Mouse (Mus musculus) kidney, postnatal 0 days (tissue): ENCODE data around the gene Gnat1. TPM values are rescaled to one million over a fixed set of nuclear protein-coding genes. Genes with fewer than 3 reads are reported as not detected.

Experiments used
- ATAC-seq: fragments of 200-750 bp; cut with Nextera tagmentation; replicated peaks from 2 replicates; pipeline ENCODE4 v1.8.0; 2017; ENCODE audit warnings: low read depth, moderate number of reproducible peaks, moderate TSS enrichment, moderate library complexity; ENCODE audit not compliant: low FRiP score
- DNase-seq: peaks from one replicate; pipeline ENCODE4 v3.0.0-alpha.2; 2016; ENCODE audit warnings: low spot score
- H3K27ac ChIP-seq: fragments of 300-500 bp; sonication (generic); 2 replicates; pipeline ENCODE4 v1.5.1; 2014; ENCODE audit warnings: mild to moderate bottlenecking
- H3K27me3 ChIP-seq: fragments of 300-500 bp; sonication (generic); 2 replicates; pipeline ENCODE4 v1.6.1; 2014; ENCODE audit warnings: low read length, mixed read lengths; ENCODE audit not compliant: insufficient read depth
- H3K36me3 ChIP-seq: fragments of 300-500 bp; sonication (generic); 2 replicates; pipeline ENCODE4 v1.6.1; 2014; ENCODE audit warnings: low read length, mixed read lengths; ENCODE audit not compliant: insufficient read depth
- H3K4me1 ChIP-seq: fragments of 300-500 bp; sonication (generic); replicated peaks from 2 replicates; pipeline ENCODE4 v1.6.1; 2014; ENCODE audit warnings: antibody characterized with exemption, low read length, mixed read lengths; ENCODE audit not compliant: insufficient read depth
- H3K4me2 ChIP-seq: fragments of 300-500 bp; sonication (generic); 2 replicates; pipeline ENCODE4 v1.6.1; 2014; ENCODE audit warnings: mild to moderate bottlenecking, low read length, moderate library complexity, mixed read lengths
- H3K4me3 ChIP-seq: fragments of 300-500 bp; sonication (generic); replicated peaks from 2 replicates; pipeline ENCODE4 v1.5.1; 2014; ENCODE audit warnings: low read depth, low read length
- H3K9ac ChIP-seq: fragments of 300-500 bp; sonication (generic); 2 replicates; pipeline ENCODE4 v1.6.1; 2014; ENCODE audit warnings: low read depth, low read length
- H3K9me3 ChIP-seq: fragments of 300-500 bp; sonication (generic); replicated peaks from 2 replicates; pipeline ENCODE4 v1.6.1; 2016; ENCODE audit warnings: low read length, inconsistent platforms, mixed read lengths
- CTCF ChIP-seq: IDR thresholded peaks from 2 replicates; pipeline ENCODE4 v1.5.1; 2016; ENCODE audit warnings: antibody characterized with exemption, low read depth, mild to moderate bottlenecking, moderate library complexity
- WGBS: fragments of 180-500 bp; shearing (Covaris S2); extraction: QIAGEN DNeasy Blood & Tissue Kit; methylation state at CpG from one replicate; pipeline ENCODE4 v1.1.7; 2014; 5-methylcytosine and 5-hydroxymethylcytosine counted together
- polyA plus RNA-seq: library from polyadenylated mRNA; unstranded; fragments of >200 nt; fragmentation: Nextera tagmentation; extraction: Ambion mirVana; gene quantifications from 2 replicates; pipeline ENCODE4 v1.2.1, GENCODE M21; 2015

The Gnat1 gene
- polyA plus RNA-seq, 1 experiment from 2014 or later = 0.89 TPM

DNA sequence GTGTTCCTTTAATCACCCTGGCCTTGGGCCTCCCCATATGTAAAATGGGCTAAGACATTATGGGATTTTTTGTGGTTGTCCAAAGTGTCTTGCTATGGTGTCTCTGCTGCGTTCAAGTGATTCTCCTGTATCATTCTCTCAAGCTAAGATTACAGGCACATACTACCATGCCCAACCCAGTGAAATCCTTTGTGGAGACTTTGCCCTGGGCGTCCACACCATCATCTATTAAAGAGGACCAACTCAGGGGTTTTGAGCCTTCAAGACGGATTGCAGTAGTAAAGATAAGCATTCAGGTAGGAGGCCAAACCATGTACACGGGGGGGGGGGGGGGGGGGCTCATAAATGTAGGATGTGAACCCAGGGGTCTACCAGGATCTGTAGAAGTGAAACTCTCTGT lies 24.9 kb downstream of the Gnat1 start:
- Histone ChIP-seq H3K36me3 (no peaks in the 10 kb centered on the region), H3K9me3 (no peaks in the 10 kb centered on the region), H3K9ac (no peak overlapping the region), H3K4me1 (no peaks in the 10 kb centered on the region; the same call in 1 of the 2 replicates), H3K27me3 (no peaks in the 10 kb centered on the region), H3K4me3 (no peak overlapping the region), H3K4me2 (no peak overlapping the region), H3K27ac (no peak overlapping the region)
- DNase-seq (no peak), ATAC-seq (no peak)
- 71% methylated on average over 4 of the region's 4 CpGs for WGBS
- TF ChIP-seq CTCF = no peak

DNA sequence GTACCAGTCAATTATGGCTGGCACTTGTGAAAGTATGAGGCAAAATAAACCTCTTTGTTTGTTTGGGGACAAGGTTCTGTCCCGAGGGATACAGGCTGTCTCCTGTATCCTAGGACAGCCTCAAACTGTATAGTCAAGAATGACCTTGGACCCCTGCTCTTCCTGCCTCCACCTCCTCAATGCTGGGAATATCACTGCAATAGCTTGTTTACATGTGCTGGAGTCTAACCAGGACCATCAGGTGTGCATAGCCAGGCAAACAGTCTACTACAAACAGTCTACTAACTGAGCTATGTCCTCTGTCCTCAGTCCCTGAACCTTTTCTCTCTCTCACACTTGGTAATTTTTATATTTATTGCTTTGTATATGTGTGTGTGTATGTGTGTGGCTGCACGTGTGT lies 26.0 kb downstream of the Gnat1 start:
- Histone ChIP-seq H3K27me3 (no peaks in the 10 kb centered on the region), H3K9me3 (no peaks in the 10 kb centered on the region), H3K9ac (no peak overlapping the region), H3K4me3 (no peak overlapping the region), H3K4me1 (no peaks in the 10 kb centered on the region; the same call in 1 of the 2 replicates), H3K36me3 (no peaks in the 10 kb centered on the region), H3K4me2 (no peak overlapping the region), H3K27ac (no peak overlapping the region)
- 77% methylated on average over 2 of the region's 2 CpGs for WGBS
- no peak for DNase-seq
- no peak for ATAC-seq
- no peak for TF ChIP-seq CTCF

DNA sequence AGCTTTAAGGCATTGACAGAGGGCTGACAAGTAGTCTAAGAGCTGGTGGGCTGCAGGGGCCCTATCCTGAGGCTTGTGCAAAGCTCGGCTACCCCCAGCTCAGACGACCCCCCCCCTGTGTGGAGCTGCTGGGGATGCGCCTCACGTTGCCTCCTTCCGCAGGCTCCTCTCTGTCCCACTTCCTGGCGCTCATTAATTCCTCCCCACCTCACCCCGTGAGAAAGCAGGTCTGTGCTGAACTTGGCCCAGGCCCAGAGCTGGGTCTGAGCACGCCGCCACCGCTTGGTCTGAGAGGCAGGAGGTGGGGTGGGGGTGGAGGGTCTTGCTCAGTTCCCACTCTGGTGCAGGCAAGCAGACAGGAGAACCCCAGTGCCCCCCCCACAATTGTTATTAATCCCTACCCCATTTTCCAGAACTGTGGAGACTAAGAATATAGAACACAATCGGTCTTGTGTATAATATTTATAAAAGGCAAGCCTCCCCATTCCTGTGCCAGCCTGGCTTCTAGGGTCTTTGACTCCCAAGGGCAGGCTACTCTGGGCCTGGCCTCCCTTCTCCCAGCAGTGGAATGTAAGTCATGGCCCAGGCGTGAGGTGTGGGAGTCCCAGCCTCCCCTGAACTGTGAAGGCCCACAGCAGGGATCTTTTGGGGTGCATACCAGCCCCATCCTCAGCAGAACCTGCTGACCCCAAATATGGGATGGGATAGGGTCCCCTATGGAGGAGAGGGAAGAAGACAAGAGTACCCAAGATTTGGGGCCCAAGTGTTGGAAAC lies 28.6 kb downstream of the Gnat1 start:
- Histone ChIP-seq H3K27me3 (no peaks in the 10 kb centered on the region), H3K4me2 (no peak overlapping the region), H3K9ac (no peak overlapping the region), H3K27ac (no peak overlapping the region), H3K4me1 (no peaks in the 10 kb centered on the region; the same call in 1 of the 2 replicates), H3K4me3 (no peak overlapping the region), H3K36me3 (no peaks in the 10 kb centered on the region), H3K9me3 (no peaks in the 10 kb centered on the region)
- 32% methylated on average over 12 of the region's 12 CpGs for WGBS
- ATAC-seq = 0 out of 2 replicates have a peak, but pooled peaks have one; percentile 19
- no peak for TF ChIP-seq CTCF
- no peak for DNase-seq

DNA sequence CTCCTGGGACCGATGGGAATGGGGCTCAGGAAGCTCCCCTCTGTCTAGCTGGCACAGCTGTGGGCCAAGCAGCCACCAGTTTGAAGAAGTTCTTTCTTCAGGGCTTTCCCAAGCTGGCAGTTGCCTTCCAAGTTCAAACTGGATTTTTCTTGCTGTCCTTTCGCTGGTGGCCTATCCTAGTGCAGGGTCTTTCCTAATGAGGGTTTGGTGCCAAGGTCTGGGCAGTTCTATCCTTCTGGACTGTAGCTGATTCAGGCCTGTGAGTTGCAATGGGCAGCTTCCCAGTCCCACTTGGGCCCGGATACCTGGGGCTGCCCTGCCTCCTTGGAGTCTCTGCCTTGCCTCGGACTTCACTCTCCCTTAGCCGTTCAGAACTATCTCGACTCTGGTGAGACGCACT lies 29.3 kb downstream of the Gnat1 start:
- Histone ChIP-seq H3K27ac (no peak overlapping the region), H3K9ac (no peak overlapping the region), H3K4me1 (no peaks in the 10 kb centered on the region; the same call in 1 of the 2 replicates), H3K27me3 (no peaks in the 10 kb centered on the region), H3K36me3 (no peaks in the 10 kb centered on the region), H3K9me3 (no peaks in the 10 kb centered on the region), H3K4me3 (no peak overlapping the region), H3K4me2 (no peak overlapping the region)
- TF ChIP-seq CTCF = no peak
- no peak for ATAC-seq
- no peak for DNase-seq
- WGBS = 56% methylated on average over 7 of the region's 7 CpGs

- H3K9me3 ChIP-seq = no peaks in the 10 kb centered on the region
- TF ChIP-seq CTCF = no peak
- H3K36me3 ChIP-seq = no peaks in the 10 kb centered on the region
- no peaks in the 10 kb centered on the region for H3K27me3 ChIP-seq
- no peak overlapping the region for H3K4me3 ChIP-seq
- no peak overlapping the region for H3K4me2 ChIP-seq
- DNase-seq (no peak), ATAC-seq (no peak)
- no peak overlapping the region for H3K27ac ChIP-seq
- no peak overlapping the region for H3K9ac ChIP-seq
- WGBS = 56% methylated on average over 3 of the region's 3 CpGs
- no peaks in the 10 kb centered on the region; the same call in 1 of the 2 replicates for H3K4me1 ChIP-seq
Measured at GRCm38 (mm10) chr9:107648767-107649166, 30.7 kb downstream of the Gnat1 start.

DNA sequence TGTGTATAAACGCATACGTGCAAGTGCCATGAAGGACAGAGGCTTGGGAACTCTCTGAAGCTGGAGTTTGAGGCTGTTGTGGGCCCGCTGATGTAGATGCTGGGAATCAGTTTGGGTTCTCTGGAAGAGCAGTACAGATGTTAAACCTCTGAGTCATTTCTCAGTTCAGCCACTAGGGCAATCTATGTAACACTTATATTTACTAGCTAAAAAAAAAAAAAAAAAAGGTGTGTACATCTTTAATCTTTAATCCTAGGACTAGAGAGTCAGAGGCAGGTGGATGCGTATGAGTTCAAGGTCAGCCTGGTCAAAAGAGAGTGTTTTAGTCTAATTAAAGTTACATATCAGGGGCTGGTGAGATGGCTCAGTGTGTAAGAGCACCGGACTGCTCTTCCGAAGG lies 32.5 kb downstream of the Gnat1 start:
- Histone ChIP-seq H3K9ac (no peak overlapping the region), H3K9me3 (no peaks in the 10 kb centered on the region), H3K4me3 (no peak overlapping the region), H3K36me3 (no peaks in the 10 kb centered on the region), H3K27me3 (no peaks in the 10 kb centered on the region), H3K4me2 (no peak overlapping the region), H3K4me1 (no peaks in the 10 kb centered on the region; the same call in 1 of the 2 replicates), H3K27ac (no peak overlapping the region)
- ATAC-seq = no peak
- 79% methylated on average over 6 of the region's 6 CpGs for WGBS
- TF ChIP-seq CTCF = peak; percentile 48
- DNase-seq = no peak
